21 mouse cellular contexts compared by ENCODE assay signal in genomic region chr12:40826491-40826890, GRCm38 (mm10).
A peak's percentile ranks its signal among the peaks of the same experiment; 100 is the strongest.
DNase-seq lines count a peak whose midpoint lies in the region; ATAC-seq and TF ChIP-seq lines count a peak whose summit lies in the region.
"Had no signal": no experiment of that assay in that cellular context is flagged by ENCODE, and none has a peak within 500 bp of the region (broad histone marks: within the 10 kb centered on the region; RNA-seq: fewer than 3 reads in every experiment).

No protein-coding gene starts in this region.

- H3K4me2 ChIP-seq in intestine, embryonic 14.5 days (ENCODE audit: low read length), result no peak overlapping the region
- H3K4me2 ChIP-seq in intestine, postnatal 0 days (replicated peaks; ENCODE audit: low read depth), result no peak overlapping the region
- no peak overlapping the region for H3K4me2 ChIP-seq in midbrain, embryonic 11.5 days
- no peak overlapping the region for H3K4me2 ChIP-seq in midbrain, postnatal 0 days (ENCODE audit: low read depth, low read length, poor library complexity, severe bottlenecking)
- H3K4me2 ChIP-seq in lung, postnatal 0 days (replicated peaks; ENCODE audit: low read depth, low read length), result no peak overlapping the region
- no peak overlapping the region for H3K4me2 ChIP-seq in liver, embryonic 11.5 days
- H3K4me2 ChIP-seq: forebrain, embryonic 15.5 days; limb, embryonic 12.5 days; midbrain, embryonic 15.5 days had no signal

- no peaks in the 10 kb centered on the region for H3K9me3 ChIP-seq in intestine, embryonic 14.5 days (ENCODE audit: control insufficient read depth, low read length)
- no peaks in the 10 kb centered on the region for H3K9me3 ChIP-seq in intestine, postnatal 0 days (ENCODE audit: control insufficient read depth)
- no peaks in the 10 kb centered on the region for H3K9me3 ChIP-seq in midbrain, embryonic 11.5 days (ENCODE audit: control insufficient read depth, low read length)
- H3K9me3 ChIP-seq in midbrain, postnatal 0 days (ENCODE audit: low read length), result no peaks in the 10 kb centered on the region
- H3K9me3 ChIP-seq in lung, postnatal 0 days (ENCODE audit: low read length), result no peaks in the 10 kb centered on the region
- no peaks in the 10 kb centered on the region for H3K9me3 ChIP-seq in liver, embryonic 11.5 days (ENCODE audit: control insufficient read depth, low read length)
- H3K9me3 ChIP-seq: forebrain, embryonic 15.5 days; G1E; heart, embryonic 10.5 days; hindbrain, embryonic 10.5 days; limb, embryonic 12.5 days; megakaryocyte, embryonic 14.5 days; midbrain, embryonic 15.5 days had no signal

- H3K27ac ChIP-seq in intestine, embryonic 14.5 days (ENCODE audit: low read depth), result no peak overlapping the region
- H3K27ac ChIP-seq in intestine, postnatal 0 days (ENCODE audit: low read depth, low read length), result no peak overlapping the region
- no peak overlapping the region for H3K27ac ChIP-seq in midbrain, embryonic 11.5 days (ENCODE audit: low read depth, low read length)
- no peak overlapping the region for H3K27ac ChIP-seq in midbrain, postnatal 0 days (ENCODE audit: low read depth, low read length)
- no peak overlapping the region for H3K27ac ChIP-seq in lung, postnatal 0 days (ENCODE audit: low read length)
- no peak overlapping the region for H3K27ac ChIP-seq in liver, embryonic 11.5 days (ENCODE audit: low read depth, low read length)
- H3K27ac ChIP-seq: forebrain, embryonic 15.5 days; heart, embryonic 10.5 days; hindbrain, embryonic 10.5 days; hindbrain, postnatal 0 days; limb, embryonic 12.5 days; liver, embryonic 14.5 days; midbrain, embryonic 15.5 days had no signal

- H3K4me1 ChIP-seq in intestine, embryonic 14.5 days (replicated peaks; ENCODE audit: control insufficient read depth, insufficient read depth, low read length), result no peaks in the 10 kb centered on the region; the same call in 1 of the 2 replicates
- no peaks in the 10 kb centered on the region for H3K4me1 ChIP-seq in intestine, postnatal 0 days (replicated peaks; ENCODE audit: control insufficient read depth, insufficient read depth, low read length)
- H3K4me1 ChIP-seq in midbrain, embryonic 11.5 days (ENCODE audit: control insufficient read depth, insufficient read depth, low read length), result no peaks in the 10 kb centered on the region
- no peaks in the 10 kb centered on the region for H3K4me1 ChIP-seq in midbrain, postnatal 0 days (ENCODE audit: insufficient read depth, low read length)
- H3K4me1 ChIP-seq in lung, postnatal 0 days (ENCODE audit: insufficient read depth, low read depth, low read length), result peaks cover 4% of the 10 kb centered on the region; the same call in 1 of the 2 replicates
- H3K4me1 ChIP-seq in liver, embryonic 11.5 days (replicated peaks; ENCODE audit: control insufficient read depth, insufficient read depth, low read length), result no peaks in the 10 kb centered on the region
- H3K4me1 ChIP-seq: hindbrain, embryonic 10.5 days; limb, embryonic 12.5 days; megakaryocyte, embryonic 14.5 days; midbrain, embryonic 15.5 days had no signal

- TF ChIP-seq EP300 in lung, postnatal 0 days (IDR thresholded peaks at IDR 0.05), result no peak; the same call in 1 of the 2 replicates

- H3K4me3 ChIP-seq in intestine, embryonic 14.5 days (ENCODE audit: low read depth, low read length), result no peak overlapping the region
- H3K4me3 ChIP-seq in intestine, postnatal 0 days (ENCODE audit: low read depth, low read length), result no peak overlapping the region
- no peak overlapping the region for H3K4me3 ChIP-seq in midbrain, embryonic 11.5 days (ENCODE audit: low read depth, low read length)
- no peak overlapping the region for H3K4me3 ChIP-seq in midbrain, postnatal 0 days (ENCODE audit: low read depth, low read length)
- H3K4me3 ChIP-seq in lung, postnatal 0 days (ENCODE audit: low read depth, low read length), result no peak overlapping the region
- H3K4me3 ChIP-seq in liver, embryonic 11.5 days (ENCODE audit: low read depth, low read length), result no peak overlapping the region
- H3K4me3 ChIP-seq: forebrain, embryonic 15.5 days; heart, embryonic 10.5 days; hindbrain, embryonic 10.5 days; limb, embryonic 12.5 days; megakaryocyte, embryonic 14.5 days; midbrain, embryonic 15.5 days had no signal

- no peak for ATAC-seq in intestine, embryonic 14.5 days (replicated peaks; ENCODE audit: low FRiP score, low TSS enrichment, low read depth)
- ATAC-seq in intestine, postnatal 0 days, result no peak
- no peak for ATAC-seq in midbrain, embryonic 11.5 days (ENCODE audit: low FRiP score)
- no peak for ATAC-seq in midbrain, postnatal 0 days (ENCODE audit: low FRiP score)
- ATAC-seq in lung, postnatal 0 days, result peak; percentile 87
- ATAC-seq in liver, embryonic 11.5 days (replicated peaks; ENCODE audit: low FRiP score), result no peak
- ATAC-seq: forebrain, embryonic 15.5 days; hindbrain, postnatal 0 days; midbrain, embryonic 15.5 days had no signal

- DNase-seq in intestine, embryonic 14.5 days (ENCODE audit: low spot score), result peak; percentile 47
- DNase-seq in midbrain, embryonic 11.5 days (ENCODE audit: low spot score, missing footprints), result peak; percentile 44
- no peak for DNase-seq in midbrain, postnatal 0 days (ENCODE audit: low spot score)
- DNase-seq in lung, postnatal 0 days (ENCODE audit: low spot score), result peak; percentile 86
- no peak for DNase-seq in liver
- DNase-seq in natural killer cell, adult 2 months (ENCODE audit: low spot score in 2 of 2), result no peak
- no peak for DNase-seq in liver, embryonic 11.5 days (ENCODE audit: low spot score)
- DNase-seq: cerebellum, adult 9-10 months; gastrocnemius, postnatal 25 days; right cerebral cortex, postnatal 14 days; thymus, postnatal 4 days had no signal

- TF ChIP-seq CTCF in intestine, postnatal 0 days (IDR thresholded peaks at IDR 0.05; ENCODE audit: low read depth), result no peak
- TF ChIP-seq CTCF in midbrain, postnatal 0 days (IDR thresholded peaks at IDR 0.05), result no peak
- TF ChIP-seq CTCF in lung, postnatal 0 days (IDR thresholded peaks at IDR 0.05), result no peak

- 28% methylated on average over 3 of the region's 3 CpGs for WGBS in intestine, embryonic 14.5 days
- 42% methylated on average over 3 of the region's 3 CpGs for WGBS in intestine, postnatal 0 days
- WGBS in midbrain, embryonic 11.5 days, result 57% methylated on average over 3 of the region's 3 CpGs
- 63% methylated on average over 3 of the region's 3 CpGs for WGBS in midbrain, postnatal 0 days
- 38% methylated on average over 3 of the region's 3 CpGs for WGBS in lung, postnatal 0 days
- WGBS in liver, embryonic 11.5 days, result 34% methylated on average over 3 of the region's 3 CpGs

- H3K27me3 ChIP-seq in intestine, embryonic 14.5 days (replicated peaks; ENCODE audit: control insufficient read depth, insufficient read depth, low read length), result no peaks in the 10 kb centered on the region
- H3K27me3 ChIP-seq in intestine, postnatal 0 days (replicated peaks; ENCODE audit: control insufficient read depth, insufficient read depth, low read length), result no peaks in the 10 kb centered on the region
- no peaks in the 10 kb centered on the region for H3K27me3 ChIP-seq in midbrain, embryonic 11.5 days (ENCODE audit: control insufficient read depth, insufficient read depth, low read length)
- no peaks in the 10 kb centered on the region for H3K27me3 ChIP-seq in midbrain, postnatal 0 days (ENCODE audit: insufficient read depth, low read length)
- H3K27me3 ChIP-seq in lung, postnatal 0 days (replicated peaks; ENCODE audit: insufficient read depth, low read length), result no peaks in the 10 kb centered on the region
- no peaks in the 10 kb centered on the region for H3K27me3 ChIP-seq in liver, embryonic 11.5 days (replicated peaks; ENCODE audit: control insufficient read depth, insufficient read depth, low read length)
- H3K27me3 ChIP-seq: forebrain, embryonic 15.5 days; limb, embryonic 12.5 days; megakaryocyte, embryonic 14.5 days; midbrain, embryonic 15.5 days had no signal

- H3K9ac ChIP-seq in intestine, embryonic 14.5 days (ENCODE audit: low read length), result no peak overlapping the region
- no peak overlapping the region for H3K9ac ChIP-seq in intestine, postnatal 0 days (ENCODE audit: low read depth, low read length)
- no peak overlapping the region for H3K9ac ChIP-seq in midbrain, embryonic 11.5 days (ENCODE audit: low read length)
- H3K9ac ChIP-seq in midbrain, postnatal 0 days (replicated peaks; ENCODE audit: low read length, poor library complexity, severe bottlenecking), result no peak overlapping the region
- no peak overlapping the region for H3K9ac ChIP-seq in lung, postnatal 0 days (replicated peaks; ENCODE audit: low read depth)
- H3K9ac ChIP-seq in liver, embryonic 11.5 days (ENCODE audit: low read depth, low read length), result no peak overlapping the region
- H3K9ac ChIP-seq: forebrain, embryonic 15.5 days; limb, embryonic 12.5 days; liver, embryonic 14.5 days; midbrain, embryonic 15.5 days had no signal

- H3K36me3 ChIP-seq in intestine, embryonic 14.5 days (ENCODE audit: control insufficient read depth, insufficient read depth, low read length), result no peaks in the 10 kb centered on the region
- no peaks in the 10 kb centered on the region for H3K36me3 ChIP-seq in intestine, postnatal 0 days (ENCODE audit: control insufficient read depth, insufficient read depth)
- H3K36me3 ChIP-seq in midbrain, embryonic 11.5 days (ENCODE audit: control insufficient read depth, insufficient read depth, low read length), result no peaks in the 10 kb centered on the region
- H3K36me3 ChIP-seq in midbrain, postnatal 0 days (ENCODE audit: insufficient read depth, low read length), result peaks cover 8% of the 10 kb centered on the region; the same call in 1 of the 2 replicates
- H3K36me3 ChIP-seq in lung, postnatal 0 days (ENCODE audit: insufficient read depth, low read length), result no peaks in the 10 kb centered on the region
- no peaks in the 10 kb centered on the region for H3K36me3 ChIP-seq in liver, embryonic 11.5 days (ENCODE audit: control insufficient read depth, insufficient read depth, low read length)
- H3K36me3 ChIP-seq: G1E; heart, embryonic 10.5 days had no signal

Comparison
In these comparisons a context has a peak if more than half of its experiments do, and no peak if none do; other contexts are left out.
1. DNase-seq: peak in intestine, embryonic 14.5 days (single experiment), midbrain, embryonic 11.5 days (single experiment) and lung, postnatal 0 days (single experiment); none in midbrain, postnatal 0 days (single experiment), liver (single experiment), natural killer cell, adult 2 months (0 of 2) and liver, embryonic 11.5 days (single experiment).